Mouse (Mus musculus): Measurements from ENCODE around the gene Kcna6.

DNA sequence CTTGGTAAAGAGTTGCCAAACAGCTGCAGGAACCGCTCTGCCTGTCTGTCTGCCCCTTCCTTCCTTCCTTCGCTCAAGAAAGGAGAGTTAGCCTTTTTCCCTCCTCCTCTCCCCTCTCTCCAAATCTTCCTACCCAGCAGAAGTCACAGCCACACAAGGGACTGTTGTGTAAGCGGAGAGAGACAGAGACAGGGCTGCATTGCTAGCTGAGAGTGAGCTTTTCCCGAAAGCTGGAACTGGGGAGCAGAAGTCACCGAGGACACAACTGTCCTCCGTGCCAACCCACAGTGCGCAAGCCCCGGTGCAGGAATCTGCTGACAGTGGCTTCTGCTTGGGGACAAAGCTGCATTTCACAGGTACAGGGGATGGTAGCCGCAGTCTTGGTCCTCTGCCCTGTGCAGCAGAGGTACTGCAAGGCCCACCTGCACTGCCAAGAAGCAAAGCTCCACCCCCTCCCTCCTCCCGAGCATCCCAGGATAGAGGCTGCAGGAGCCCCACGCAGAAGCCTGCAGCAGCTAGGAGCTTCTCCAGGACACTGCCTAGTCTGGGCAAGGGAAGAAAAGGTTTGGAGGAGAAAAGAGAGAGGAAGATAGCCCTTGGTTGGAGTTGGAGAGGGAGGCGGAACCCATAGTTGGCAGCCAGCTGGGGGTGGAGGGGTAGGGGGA lies 21.9 kb downstream of the Kcna6 start:
- TF ChIP-seq CTCF (IDR thresholded peaks at IDR 0.05; ENCODE audit: control insufficient read depth, insufficient read depth, insufficient read length) (no peak), USF1 (IDR thresholded peaks at IDR 0.05; ENCODE audit: low read depth) (no peak), MYOD1 (IDR thresholded peaks at IDR 0.05; ENCODE audit: control insufficient read depth, insufficient read length, low read depth) (no peak), MAX (IDR thresholded peaks at IDR 0.05) (no peak), MYOG (IDR thresholded peaks at IDR 0.05; ENCODE audit: control insufficient read depth, extremely low read depth, insufficient read length) (no peak), CEBPB (IDR thresholded peaks at IDR 0.05; ENCODE audit: low read depth) (no peak)

All from C2C12 (cell line).